18 mouse cellular contexts compared by ENCODE assay signal in the genomic region with DNA sequence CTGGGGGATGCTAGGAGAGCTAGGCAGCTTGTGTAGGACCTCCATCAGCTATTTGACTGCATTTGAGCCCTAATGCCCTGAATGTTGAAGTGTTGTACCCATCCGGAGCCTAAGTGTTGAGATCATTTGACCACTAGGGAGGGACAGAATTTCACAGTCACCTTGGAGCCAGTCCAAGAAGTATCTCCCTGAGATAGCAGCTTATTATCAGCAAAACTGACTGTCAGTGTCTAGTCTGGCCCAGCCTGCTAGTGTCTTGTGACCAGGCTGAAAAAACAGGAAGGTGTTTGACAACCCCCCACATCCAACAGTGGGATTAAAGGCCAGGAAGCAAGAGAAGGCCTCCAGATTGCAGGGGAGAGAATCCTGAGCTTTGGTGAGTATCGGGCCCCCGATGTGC. TPM values are rescaled to one million over a fixed set of nuclear protein-coding genes. Genes with fewer than 3 reads are reported as not detected.
DNase-seq lines count a peak whose midpoint lies in the region; ATAC-seq and TF ChIP-seq lines count a peak whose summit lies in the region.
"Had no signal": no experiment of that assay in that cellular context is flagged by ENCODE, and none has a peak within 500 bp of the region (broad histone marks: within the 10 kb centered on the region; RNA-seq: fewer than 3 reads in every experiment).

No protein-coding gene starts in this region.

- peak; percentile 58; the same call in 1 of the 2 replicates for ATAC-seq in lung, embryonic 14.5 days (ENCODE audit: insufficient read depth)
- peak; percentile 54 for ATAC-seq in megakaryocyte-erythroid progenitor cell, adult 5-6 weeks (replicated peaks; ENCODE audit: low FRiP score, low TSS enrichment, poor library complexity, severe bottlenecking)
- ATAC-seq in forebrain, embryonic 15.5 days (replicated peaks): no peak

- no peak overlapping the region for H3K4me2 ChIP-seq in lung, embryonic 14.5 days
- H3K4me2 ChIP-seq in forebrain, embryonic 15.5 days (replicated peaks): no peak overlapping the region
- H3K4me2 ChIP-seq: forebrain, embryonic 12.5 days; liver, embryonic 13.5 days; midbrain, embryonic 11.5 days; neural tube, embryonic 12.5 days had no signal

- H3K36me3 ChIP-seq in lung, embryonic 14.5 days (ENCODE audit: insufficient read depth): no peaks in the 10 kb centered on the region
- H3K36me3 ChIP-seq in forebrain, embryonic 15.5 days: no peaks in the 10 kb centered on the region
- H3K36me3 ChIP-seq: embryonic facial prominence, embryonic 10.5 days; forebrain, embryonic 12.5 days; liver, embryonic 13.5 days; neural tube, embryonic 12.5 days had no signal

- H3K4me3 ChIP-seq in lung, embryonic 14.5 days (ENCODE audit: low read depth, low read length): no peak overlapping the region
- no peak overlapping the region for H3K4me3 ChIP-seq in forebrain, embryonic 15.5 days
- H3K4me3 ChIP-seq: embryonic facial prominence, embryonic 10.5 days; forebrain, embryonic 12.5 days; left cerebral cortex, adult 2 months; liver, embryonic 13.5 days; neural tube, embryonic 12.5 days had no signal

- no peak for TF ChIP-seq CTCF in lung, embryonic 14.5 days (IDR thresholded peaks at IDR 0.05; ENCODE audit: low read depth)

- 36% methylated on average over 3 of the region's 3 CpGs for WGBS in lung, embryonic 14.5 days
- WGBS in forebrain, embryonic 15.5 days: 96% methylated on average over 3 of the region's 3 CpGs

- H3K9me3 ChIP-seq in lung, embryonic 14.5 days (ENCODE audit: low read depth, low read length): no peaks in the 10 kb centered on the region
- no peaks in the 10 kb centered on the region for H3K9me3 ChIP-seq in forebrain, embryonic 15.5 days
- H3K9me3 ChIP-seq: embryonic facial prominence, embryonic 10.5 days; forebrain, embryonic 12.5 days; liver, embryonic 13.5 days; neural tube, embryonic 12.5 days had no signal

- peak overlapping the region; percentile 33; the same call in 1 of the 2 replicates for H3K27ac ChIP-seq in lung, embryonic 14.5 days (ENCODE audit: low read depth)
- no peak overlapping the region for H3K27ac ChIP-seq in forebrain, embryonic 15.5 days (replicated peaks)
- H3K27ac ChIP-seq: embryonic facial prominence, embryonic 10.5 days; forebrain, embryonic 12.5 days; left cerebral cortex, adult 2 months; liver, embryonic 13.5 days; neural tube, embryonic 12.5 days had no signal

- DNase-seq in heart, adult 18-20 months: peak; percentile 11 to 17
- DNase-seq in heart, adult 8-10 months (ENCODE audit: low spot score): no peak
- peak; percentile 55 for DNase-seq in lung, embryonic 14.5 days
- no peak for DNase-seq in lung, postnatal 25 days (ENCODE audit: low spot score)
- DNase-seq in kidney, adult 9 months: peak; percentile 43
- no peak for DNase-seq in cerebellum, postnatal 36 days
- DNase-seq: adrenal gland, adult 8-10 months; cerebellum, adult 11-12 months; gastrocnemius, postnatal 25 days; liver, embryonic 13.5 days; thymus, adult 2 months had no signal

- H3K4me1 ChIP-seq in lung, embryonic 14.5 days (ENCODE audit: insufficient read depth): no peaks in the 10 kb centered on the region
- no peaks in the 10 kb centered on the region for H3K4me1 ChIP-seq in forebrain, embryonic 15.5 days
- H3K4me1 ChIP-seq: neural tube, embryonic 12.5 days had no signal

- no peak overlapping the region for H3K9ac ChIP-seq in lung, embryonic 14.5 days
- H3K9ac ChIP-seq in forebrain, embryonic 15.5 days (replicated peaks): no peak overlapping the region
- H3K9ac ChIP-seq: forebrain, embryonic 12.5 days; liver, embryonic 13.5 days; neural tube, embryonic 12.5 days had no signal

- no peaks in the 10 kb centered on the region for H3K27me3 ChIP-seq in lung, embryonic 14.5 days (ENCODE audit: insufficient read depth, low read length)
- no peaks in the 10 kb centered on the region for H3K27me3 ChIP-seq in forebrain, embryonic 15.5 days
- H3K27me3 ChIP-seq: forebrain, embryonic 12.5 days; liver, embryonic 13.5 days; neural tube, embryonic 12.5 days had no signal

RNA-seq across cellular contexts. Expression of gene Folr1, which starts 0.7 kb away (rescaled TPM):
- total RNA-seq in heart, adult 18-20 months (2021): not detected
- total RNA-seq in heart, adult 8-10 months (2022): under 1 TPM in 1 of 4 experiments, not detected in 3; 0.44 TPM
- 0.20 and 0.73 TPM in 2 replicates for polyA plus RNA-seq in lung, embryonic 14.5 days (2014; fragmentation: Nextera tagmentation; extraction: Ambion mirVana)
- total RNA-seq in megakaryocyte-erythroid progenitor cell, adult 5-6 weeks (2014; fragmentation: Nextera tagmentation): 1.3 TPM in 1 of 2 replicates, not detected in the other
- not detected in 2 replicates for total RNA-seq in megakaryocyte-erythroid progenitor cell, adult 5-6 weeks (2017)
- 18.9 and 30.4 TPM in 2 replicates for polyA plus RNA-seq in forebrain, embryonic 15.5 days (2015; fragmentation: Nextera tagmentation; extraction: Ambion mirVana)

RNA-seq across cellular contexts. Expression of gene Anapc15, which starts 7.8 kb away (rescaled TPM):
- total RNA-seq in heart, adult 18-20 months (2021): 10 to 100 TPM; 16.8 to 17.2 TPM
- 10 to 100 TPM; 20.8 to 26.8 (median 24.9) TPM for total RNA-seq in heart, adult 8-10 months (2022)
- 85.9 and 90.4 TPM in 2 replicates for polyA plus RNA-seq in lung, embryonic 14.5 days (2014; fragmentation: Nextera tagmentation; extraction: Ambion mirVana)
- total RNA-seq in megakaryocyte-erythroid progenitor cell, adult 5-6 weeks (2014; fragmentation: Nextera tagmentation): 131 and 132 TPM in 2 replicates
- 85.3 and 93.1 TPM in 2 replicates for total RNA-seq in megakaryocyte-erythroid progenitor cell, adult 5-6 weeks (2017)
- 71.1 and 74.3 TPM in 2 replicates for polyA plus RNA-seq in forebrain, embryonic 15.5 days (2015; fragmentation: Nextera tagmentation; extraction: Ambion mirVana)

RNA-seq across cellular contexts. Expression of gene Folr2, which starts 14.3 kb away (rescaled TPM):
- 1 to 10 TPM; 5.0 to 7.5 TPM for total RNA-seq in heart, adult 18-20 months (2021)
- 1 to 10 TPM; 3.1 to 5.9 (median 4.3) TPM for total RNA-seq in heart, adult 8-10 months (2022)
- polyA plus RNA-seq in lung, embryonic 14.5 days (2014; fragmentation: Nextera tagmentation; extraction: Ambion mirVana): 2.6 and 2.8 TPM in 2 replicates
- total RNA-seq in megakaryocyte-erythroid progenitor cell, adult 5-6 weeks (2014; fragmentation: Nextera tagmentation): not detected in 2 replicates
- total RNA-seq in megakaryocyte-erythroid progenitor cell, adult 5-6 weeks (2017): not detected in 2 replicates
- 1.2 and 1.6 TPM in 2 replicates for polyA plus RNA-seq in forebrain, embryonic 15.5 days (2015; fragmentation: Nextera tagmentation; extraction: Ambion mirVana)
- total RNA-seq: left cerebral cortex, adult 2 months had no signal

RNA-seq across cellular contexts. Expression of gene Inppl1, which starts 33.3 kb away (rescaled TPM):
- total RNA-seq in heart, adult 18-20 months (2021): 100 to 1,000 TPM; 184 to 200 TPM
- 100 to 1,000 TPM; 174 to 207 (median 187) TPM for total RNA-seq in heart, adult 8-10 months (2022)
- 35.6 and 37.4 TPM in 2 replicates for polyA plus RNA-seq in lung, embryonic 14.5 days (2014; fragmentation: Nextera tagmentation; extraction: Ambion mirVana)
- 2.1 and 4.6 TPM in 2 replicates for total RNA-seq in megakaryocyte-erythroid progenitor cell, adult 5-6 weeks (2014; fragmentation: Nextera tagmentation)
- total RNA-seq in megakaryocyte-erythroid progenitor cell, adult 5-6 weeks (2017): 3.5 and 10.2 TPM in 2 replicates
- polyA plus RNA-seq in forebrain, embryonic 15.5 days (2015; fragmentation: Nextera tagmentation; extraction: Ambion mirVana): 18.0 and 22.3 TPM in 2 replicates

RNA-seq across cellular contexts. Expression of gene Lamtor1, which starts 34.4 kb away (rescaled TPM):
- total RNA-seq in heart, adult 18-20 months (2021): 100 to 1,000 TPM; 117 TPM
- total RNA-seq in heart, adult 8-10 months (2022): 100 to 1,000 TPM; 119 to 133 (median 122) TPM
- 151 and 161 TPM in 2 replicates for polyA plus RNA-seq in lung, embryonic 14.5 days (2014; fragmentation: Nextera tagmentation; extraction: Ambion mirVana)
- 47.6 and 53.1 TPM in 2 replicates for total RNA-seq in megakaryocyte-erythroid progenitor cell, adult 5-6 weeks (2014; fragmentation: Nextera tagmentation)
- 48.8 and 57.6 TPM in 2 replicates for total RNA-seq in megakaryocyte-erythroid progenitor cell, adult 5-6 weeks (2017)
- 165 and 167 TPM in 2 replicates for polyA plus RNA-seq in forebrain, embryonic 15.5 days (2015; fragmentation: Nextera tagmentation; extraction: Ambion mirVana)

Comparison
In these comparisons a context has a peak if more than half of its experiments do, and no peak if none do; other contexts are left out.
1. DNase-seq: peak in heart, adult 18-20 months (2 of 2), lung, embryonic 14.5 days (single experiment) and kidney, adult 9 months (single experiment); none in heart, adult 8-10 months (single experiment), lung, postnatal 25 days (single experiment) and cerebellum, postnatal 36 days (0 of 2).
2. RNA of gene Folr2, which starts 14.3 kb away (total RNA-seq): 5.0 to 7.5 TPM in heart, adult 18-20 months and 3.1 to 5.9 TPM in heart, adult 8-10 months; not detected in megakaryocyte-erythroid progenitor cell, adult 5-6 weeks; every median in the first group is over 4 times any median in the second.